Mouse (Mus musculus) CH12.LX (cell line): ENCODE data around the gene Pdcd5. TPM values are rescaled to one million over a fixed set of nuclear protein-coding genes. Genes with fewer than 3 reads are reported as not detected.
A peak's percentile ranks its signal among the peaks of the same experiment; 100 is the strongest.

Experiments
- DNase-seq: peaks from one replicate; pipeline ENCODE4 v3.0.0-alpha.2; 2013; ENCODE audit errors: extremely low read depth
- H3K27ac ChIP-seq: 2 replicates; pipeline ENCODE4 v1.5.1; 2012; ENCODE audit warnings: low read depth, mild to moderate bottlenecking, control low read depth, moderate library complexity; ENCODE audit not compliant: insufficient read depth
- H3K27me3 ChIP-seq: replicated peaks from 2 replicates; pipeline ENCODE3; 2012; ENCODE audit warnings: inconsistent platforms
- H3K36me3 ChIP-seq, 2 experiments: replicated peaks in 1 of 2; 2 replicates each; pipeline versions ENCODE3 to v1.6.1; 2012; ENCODE audit warnings: inconsistent platforms in 1 of 2, low read length in 1 of 2, mild to moderate bottlenecking in 1 of 2, mixed read lengths in 1 of 2, moderate library complexity in 1 of 2; ENCODE audit not compliant: control insufficient read depth in 1 of 2, insufficient read depth in 1 of 2
- H3K4me1 ChIP-seq, 2 experiments: 2 replicates each; pipeline ENCODE4 v1.6.1; 2012; ENCODE audit warnings: inconsistent platforms in 1 of 2, moderate library complexity in 1 of 2; ENCODE audit not compliant: insufficient read depth in 2 of 2, control insufficient read depth in 1 of 2
- H3K4me2 ChIP-seq: 2 replicates; pipeline ENCODE4 v1.6.1; 2012; ENCODE audit warnings: low read depth, mild to moderate bottlenecking, control low read depth; ENCODE audit not compliant: poor library complexity, insufficient read depth, severe bottlenecking
- H3K4me3 ChIP-seq, 3 experiments: fragments of 150-350 bp in 1 of 3; sonication (generic) in 1 of 3; replicated peaks in 1 of 3; 2 replicates each; pipeline versions ENCODE3 to v1.5.1; 2011 to 2012; ENCODE audit warnings: low read depth in 2 of 3, low read length in 2 of 3, mild to moderate bottlenecking in 2 of 3, moderate library complexity in 2 of 3, control low read depth in 1 of 3, improper control_type of control experiment in 1 of 3, inconsistent platforms in 1 of 3, mixed read lengths in 1 of 3; ENCODE audit not compliant: poor library complexity in 1 of 3
- H3K79me2 ChIP-seq: replicated peaks from 2 replicates; pipeline ENCODE4 v1.6.1; 2012; ENCODE audit warnings: mild to moderate bottlenecking, moderate library complexity; ENCODE audit not compliant: control insufficient read depth, poor library complexity, insufficient read depth, severe bottlenecking; ENCODE audit errors: extremely low read depth
- H3K9ac ChIP-seq: 2 replicates; pipeline ENCODE4 v1.6.1; 2012; ENCODE audit warnings: low read depth, mild to moderate bottlenecking, control low read depth, moderate library complexity; ENCODE audit not compliant: insufficient read depth
- H3K9me3 ChIP-seq: replicated peaks from 2 replicates; pipeline ENCODE3; 2012; ENCODE audit warnings: low read length, inconsistent platforms, mixed read lengths
- CHD1 ChIP-seq: IDR thresholded peaks from 2 replicates; pipeline ENCODE4 v1.6.1; 2012; ENCODE audit warnings: low read depth, low read length, improper control_type of control experiment, inconsistent platforms
- CTCF ChIP-seq, 2 experiments: IDR thresholded peaks in 1 of 2; conservative IDR thresholded peaks in 1 of 2; 2 replicates each; pipeline ENCODE4 v1.5.1; 2011 to 2012; ENCODE audit warnings: low read depth in 2 of 2, low read length in 2 of 2, improper control_type of control experiment in 1 of 2, inconsistent platforms in 1 of 2, mild to moderate bottlenecking in 1 of 2, moderate library complexity in 1 of 2
- EP300 ChIP-seq: IDR thresholded peaks from 2 replicates; pipeline ENCODE4 v1.6.1; 2011; ENCODE audit warnings: low read length, improper control_type of control experiment
- GABPA ChIP-seq: IDR thresholded peaks from 2 replicates; pipeline ENCODE4 v1.6.1; 2012; ENCODE audit warnings: low read depth, low read length, improper control_type of control experiment, inconsistent platforms; ENCODE audit not compliant: insufficient replicate concordance
- IRF4 ChIP-seq: IDR thresholded peaks from 2 replicates; pipeline ENCODE4 v1.6.1; 2014; ENCODE audit warnings: low read depth, mild to moderate bottlenecking, inconsistent platforms, low read length, improper control_type of control experiment
- JUN ChIP-seq: IDR thresholded peaks from 2 replicates; pipeline ENCODE4 v1.6.1; 2011; ENCODE audit warnings: low read depth, mild to moderate bottlenecking, low read length, improper control_type of control experiment, moderate library complexity; ENCODE audit not compliant: insufficient read depth
- MAX ChIP-seq: IDR thresholded peaks from 2 replicates; pipeline ENCODE4 v1.6.1; 2011; ENCODE audit warnings: low read length, improper control_type of control experiment
- MYC ChIP-seq: IDR thresholded peaks from 2 replicates; pipeline ENCODE4 v1.6.1; 2011; ENCODE audit warnings: low read depth, mild to moderate bottlenecking, improper control_type of control experiment, low read length
- SIN3A ChIP-seq: IDR thresholded peaks from 2 replicates; pipeline ENCODE4 v1.6.1; 2012; ENCODE audit warnings: low read length, improper control_type of control experiment, inconsistent platforms
- TBP ChIP-seq: conservative IDR thresholded peaks from 2 replicates; pipeline ENCODE4 v1.6.1; 2011; ENCODE audit warnings: low read depth, low read length, improper control_type of control experiment
- TCF12 ChIP-seq: IDR thresholded peaks from 2 replicates; pipeline ENCODE4 v1.6.1; 2014; ENCODE audit warnings: low read depth, mild to moderate bottlenecking, inconsistent platforms, low read length, improper control_type of control experiment
- USF1 ChIP-seq: IDR thresholded peaks from 2 replicates; pipeline ENCODE4 v1.6.1; 2014; ENCODE audit warnings: low read depth, mild to moderate bottlenecking, inconsistent platforms, low read length, improper control_type of control experiment
- ZNF384 ChIP-seq: IDR thresholded peaks from 2 replicates; pipeline ENCODE4 v1.6.1; 2012; ENCODE audit warnings: low read depth, low read length, improper control_type of control experiment, inconsistent platforms
- dilution Hi-C: fragments of 300-500 bp; cut with MboI; formaldehyde crosslinking; loops from 2 replicates; pipeline ENCODE4 v1.14.3; 2020; ENCODE audit warnings: low sequenced_read_pairs; ENCODE audit not compliant: extremely low pct_unique_long_range_greater_than_20kb, extremely low pct_ligation_motif_present
- in situ Hi-C: fragments of 300-500 bp; cut with MboI; formaldehyde crosslinking; loops from 3 replicates; pipeline ENCODE4 v1.14.3; 2019; ENCODE audit warnings: low sequenced_read_pairs, low pct_ligation_motif_present, low pct_unique_long_range_greater_than_20kb, mixed read lengths
- polyA plus RNA-seq: library from polyadenylated mRNA; unstranded; fragments of >175 nt; gene quantifications from 2 replicates; pipeline ENCODE4 v1.2.1, GENCODE M21; 2012; ENCODE audit warnings: low read depth; ENCODE audit not compliant: insufficient read length
- total RNA-seq, 2 experiments: library from RNA; depleted of rRNA; stranded (reverse); fragments of 300-350 nt in 1 of 2; fragments of >200 nt in 1 of 2; gene quantifications; 2 replicates each; pipeline ENCODE4 v1.2.3; 2012 to 2014

Gene Pdcd5
- total and polyA plus RNA-seq, 3 experiments: 174 to 242 (median 241) TPM

GRCm38 (mm10) chr7:35657829-35658228 lies 10.5 kb upstream of the Pdcd5 start:
- DNase-seq: no peak
- in situ Hi-C loops: loop anchor here (25.0 kb wide), 1 partner anchor 1704 kb away; no protein-coding TSS in a partner anchor

DNA sequence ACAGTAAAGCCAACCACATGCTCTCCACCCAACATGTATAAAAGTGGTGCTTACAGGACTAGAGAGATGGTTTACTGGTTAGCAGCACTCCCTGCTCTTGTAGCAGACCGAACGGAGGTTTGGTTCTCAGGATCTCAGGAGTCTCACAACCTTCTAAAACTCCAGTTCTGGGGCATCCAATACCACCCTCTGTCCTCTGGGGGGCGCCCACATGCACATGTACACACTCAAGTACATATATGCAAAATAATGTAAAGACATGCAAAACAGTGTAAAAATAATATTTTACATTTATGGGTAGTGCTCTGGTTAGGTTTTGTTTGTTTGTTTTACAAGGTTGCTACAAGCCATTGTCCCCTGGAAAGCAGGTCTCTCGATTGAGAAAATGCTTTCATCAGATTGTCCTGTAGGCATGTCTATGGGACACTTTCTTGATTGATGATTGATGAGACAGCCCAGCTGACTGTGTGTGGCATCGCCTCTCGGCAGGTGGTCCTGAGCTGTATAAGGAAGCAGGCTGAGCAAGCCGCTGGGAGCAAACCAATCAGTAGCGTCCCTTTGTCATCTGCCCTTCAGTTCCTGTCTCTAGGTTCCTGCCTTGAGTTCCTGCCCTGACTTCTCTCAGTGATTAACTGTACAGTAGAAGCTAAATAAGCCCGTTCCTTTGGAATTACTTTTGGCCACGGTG lies 4.4 kb upstream of the Pdcd5 start:
- in situ Hi-C loops: loop anchor here (25.0 kb wide), 1 partner anchor 1711 kb away; no protein-coding TSS in a partner anchor
- H3K4me3 ChIP-seq: no peak overlapping the region
- no peak overlapping the region for H3K9ac ChIP-seq
- peaks cover 3% of the 10 kb centered on the region; the same call in 1 of the 2 replicates for H3K79me2 ChIP-seq
- dilution Hi-C loops: no loop called here
- peaks cover 14% of the 10 kb centered on the region for H3K27me3 ChIP-seq
- no peak for TF ChIP-seq JUN
- TF ChIP-seq CTCF (conservative IDR thresholded peaks at IDR 0.05 in 1 of 2, IDR thresholded peaks at IDR 0.05 in 1 of 2; ENCODE audit: low read depth in 2 of 2, low read length in 2 of 2): peak in 1 of 2 experiments; percentile 25; a peak in 3 of 4 replicates
- TF ChIP-seq, all 38 proteins: peak for 1
- Histone ChIP-seq H3K36me3 (no peaks in the 10 kb centered on the region), H3K4me2 (no peak overlapping the region), H3K27ac (no peak overlapping the region), H3K4me1 (peaks cover 5 to 17% of the 10 kb centered on the region in 2 experiments), H3K9me3 (peaks cover 10% of the 10 kb centered on the region)
- no peak for DNase-seq

More at GRCm38 (mm10) chr7:35657829-35658228, 10.5 kb upstream of the Pdcd5 start:
- no peaks in the 10 kb centered on the region for H3K36me3 ChIP-seq
- no peaks in the 10 kb centered on the region for H3K27me3 ChIP-seq
- H3K9me3 ChIP-seq: peaks cover 4% of the 10 kb centered on the region
- H3K79me2 ChIP-seq: no peaks in the 10 kb centered on the region
- H3K9ac ChIP-seq: no peak overlapping the region
- H3K4me1 ChIP-seq: peaks cover 0 to 5% of the 10 kb centered on the region in 2 experiments; a peak in 2 of 4 replicates
- dilution Hi-C loops: no loop called here
- no peak overlapping the region for H3K27ac ChIP-seq
- no peak overlapping the region for H3K4me2 ChIP-seq
- TF ChIP-seq GABPA (no peak), USF1 (no peak), CHD1 (no peak), TBP (no peak), ZNF384 (no peak), SIN3A (no peak), MYC (no peak), TCF12 (no peak), MAX (no peak), IRF4 (no peak), EP300 (no peak)
- TF ChIP-seq, all 38 proteins: peak for 0
- H3K4me3 ChIP-seq: no peak overlapping the region
